Mouse (Mus musculus) spleen, adult 12 weeks (tissue): Measurements from ENCODE around the gene Serpina11.

ENCODE experiments used
- DNase-seq: peaks from one replicate; pipeline ENCODE4 v3.0.0; 2022; ENCODE audit warnings: low spot score

Gene Serpina11

DNA sequence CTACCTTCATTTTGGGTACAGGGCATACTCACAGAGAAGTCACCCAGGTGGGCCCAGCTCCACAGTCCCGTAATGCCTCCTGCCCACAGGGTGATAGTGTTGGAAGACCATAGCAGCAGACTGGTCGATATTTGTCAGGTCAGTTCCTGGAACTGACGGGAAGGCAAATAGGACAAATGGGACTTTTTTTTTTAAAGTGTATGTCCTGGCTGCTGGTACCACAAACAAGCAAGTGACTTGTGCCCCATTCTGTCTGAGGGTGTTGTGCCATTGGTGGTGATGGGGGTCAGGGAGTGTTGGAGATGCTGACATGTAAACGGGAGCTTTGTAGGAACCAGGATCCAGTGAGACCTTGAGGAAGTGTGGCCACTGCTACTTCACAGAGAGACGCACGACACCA lies at the start of gene Serpina11:
TSS of gene Serpina11 (minus strand) at position 101 of the 400 bp plus-strand sequence.
- no peak for DNase-seq

DNA sequence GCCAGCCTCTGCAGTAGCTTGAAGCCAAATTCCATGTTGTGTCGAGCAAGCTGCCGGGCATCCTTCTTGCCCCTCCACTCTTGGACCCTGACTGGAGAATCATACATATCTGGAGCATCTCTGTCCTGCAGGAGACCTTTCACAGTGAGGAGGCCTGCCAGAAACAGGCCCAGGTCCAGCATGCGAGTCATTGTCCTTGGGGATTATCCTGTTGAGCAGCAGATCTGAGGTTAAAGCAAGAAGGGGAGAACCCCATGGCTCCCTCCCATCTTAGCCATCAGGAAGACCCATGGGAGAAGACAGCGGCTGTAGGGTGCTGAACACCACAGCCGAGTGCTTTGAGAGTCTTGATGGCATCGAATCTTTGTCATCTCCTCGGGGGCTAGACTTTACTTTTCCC lies 48.4 kb upstream of the Serpina11 start:
- DNase-seq = no peak

GRCm38 (mm10) chr12:104033752-104034151 lies 44.0 kb upstream of the Serpina11 start:
- DNase-seq = no peak

DNA sequence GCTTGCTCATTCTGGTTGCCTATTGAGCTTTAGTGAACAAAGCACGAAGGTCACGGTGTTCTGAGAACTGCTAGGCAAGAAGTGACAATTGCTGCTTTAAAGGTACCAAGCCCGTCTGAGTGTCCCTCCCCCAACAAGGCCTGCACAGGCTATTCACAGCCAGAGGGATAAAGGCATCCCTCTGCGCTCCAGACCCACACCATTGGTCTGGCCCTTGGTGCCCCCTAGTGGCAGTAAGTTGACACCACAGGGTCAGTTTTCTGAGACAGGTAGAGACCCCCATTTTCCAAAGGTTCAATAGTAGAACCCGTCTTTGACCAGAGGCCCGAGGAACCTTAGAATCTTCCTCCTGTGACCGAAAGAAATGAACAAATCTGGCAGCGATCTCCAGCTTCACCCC lies 40.2 kb upstream of the Serpina11 start:
- DNase-seq = no peak

GRCm38 (mm10) chr12:104015280-104015679 lies 25.5 kb upstream of the Serpina11 start:
- no peak for DNase-seq

GRCm38 (mm10) chr12:104013620-104014019 lies 23.9 kb upstream of the Serpina11 start, which contains the start of gene Serpina9:
Gene Serpina9, minus strand, starts transcription at chr12:104013755.
- no peak for DNase-seq

DNA sequence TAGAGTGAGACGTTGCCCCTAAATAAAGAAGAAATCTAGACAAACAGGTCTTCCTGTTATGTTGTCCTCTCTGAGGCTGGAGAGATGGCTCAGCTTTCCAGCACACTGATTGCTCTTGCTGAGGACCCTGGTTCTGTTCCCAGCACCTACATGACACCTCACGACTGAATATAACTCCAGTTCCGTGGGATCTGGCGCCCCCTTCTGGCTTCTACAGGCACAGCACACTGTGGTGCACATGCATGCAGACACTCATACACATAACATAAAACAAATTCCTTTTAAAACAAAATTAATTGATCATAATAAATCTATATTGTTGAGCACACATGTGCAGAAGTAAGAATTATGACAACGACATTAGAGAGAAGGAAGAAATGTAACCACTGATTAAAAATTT lies 14.9 kb upstream of the Serpina11 start:
- no peak for DNase-seq

DNA sequence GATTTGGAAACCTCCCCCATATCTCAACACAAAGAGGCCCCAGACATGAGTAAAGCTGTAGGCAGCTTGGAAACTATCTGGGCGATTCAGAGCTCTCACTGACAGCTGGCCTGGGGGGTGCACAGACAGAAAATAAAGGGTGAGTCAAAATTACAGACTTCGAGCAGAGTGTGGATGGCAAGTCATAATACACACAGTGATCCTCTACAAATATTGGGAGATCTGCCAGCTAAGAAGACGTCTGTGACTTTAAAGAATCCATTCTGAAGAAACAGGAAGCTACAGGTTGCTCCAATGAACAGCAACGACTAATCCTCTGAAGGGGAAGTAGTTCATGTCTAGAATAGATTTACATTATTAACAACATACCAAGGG lies 13.5 kb upstream of the Serpina11 start:
- no peak for DNase-seq

GRCm38 (mm10) chr12:104002569-104003237 lies 12.9 kb upstream of the Serpina11 start:
- DNase-seq = no peak

GRCm38 (mm10) chr12:104000594-104000993 lies 10.8 kb upstream of the Serpina11 start:
- DNase-seq = no peak

DNA sequence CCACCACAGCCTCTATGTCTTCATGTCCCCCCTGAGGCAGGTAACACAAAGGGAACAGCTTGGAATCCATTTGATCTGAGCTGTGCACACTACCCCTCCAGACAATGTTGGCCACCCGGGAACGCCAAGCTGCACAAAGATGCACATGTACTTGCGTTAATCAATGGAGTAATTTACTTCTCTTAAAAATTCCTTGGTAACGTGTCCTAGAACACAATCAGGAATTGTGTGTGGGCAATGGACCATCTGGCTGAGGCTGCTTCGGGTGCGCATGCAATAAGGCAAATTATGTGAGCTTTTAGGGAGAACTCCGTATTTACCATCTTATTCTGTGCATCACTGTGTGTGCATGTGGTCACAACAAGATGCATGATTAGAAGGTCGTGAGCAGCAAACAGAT lies 9.9 kb upstream of the Serpina11 start:
- no peak for DNase-seq

- no peak for DNase-seq
These were observed 6.8 kb upstream of the Serpina11 start for GRCm38 (mm10) chr12:103996513-103996912.

GRCm38 (mm10) chr12:103995292-103996072 lies 5.7 kb upstream of the Serpina11 start:
- no peak for DNase-seq

DNA sequence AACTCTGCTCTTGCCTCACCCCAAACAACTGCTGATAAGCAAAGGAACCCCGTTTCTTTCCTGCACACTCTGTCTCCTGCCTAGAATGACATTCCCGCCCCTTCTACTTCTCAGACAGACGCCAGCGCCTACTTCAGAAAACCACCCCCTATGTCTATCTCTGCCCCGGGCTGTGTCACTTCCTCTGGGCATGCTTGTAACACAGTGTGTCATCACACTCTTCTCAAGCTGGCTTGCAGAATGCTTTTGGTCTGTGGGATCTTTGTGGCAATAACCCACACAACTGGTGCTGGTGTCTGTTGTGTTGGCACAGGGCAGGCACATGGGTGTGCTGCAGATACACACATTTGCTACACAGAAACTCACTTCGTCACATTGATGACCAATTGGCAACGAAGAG lies 3.2 kb upstream of the Serpina11 start:
- no peak for DNase-seq

GRCm38 (mm10) chr12:103989514-103989767 lies 316 bp downstream of the Serpina11 start:
- no peak for DNase-seq

GRCm38 (mm10) chr12:103988754-103989513 lies 823 bp downstream of the Serpina11 start:
- DNase-seq = no peak

GRCm38 (mm10) chr12:103985868-103986267 lies 3.9 kb downstream of the Serpina11 start:
- DNase-seq = no peak

- no peak for DNase-seq
These were observed 4.8 kb downstream of the Serpina11 start for GRCm38 (mm10) chr12:103984935-103985334.

- DNase-seq = no peak
These were observed 8.0 kb downstream of the Serpina11 start for GRCm38 (mm10) chr12:103981646-103982360.

- no peak for DNase-seq
These were observed 11.5 kb downstream of the Serpina11 start for GRCm38 (mm10) chr12:103978294-103978693.

DNA sequence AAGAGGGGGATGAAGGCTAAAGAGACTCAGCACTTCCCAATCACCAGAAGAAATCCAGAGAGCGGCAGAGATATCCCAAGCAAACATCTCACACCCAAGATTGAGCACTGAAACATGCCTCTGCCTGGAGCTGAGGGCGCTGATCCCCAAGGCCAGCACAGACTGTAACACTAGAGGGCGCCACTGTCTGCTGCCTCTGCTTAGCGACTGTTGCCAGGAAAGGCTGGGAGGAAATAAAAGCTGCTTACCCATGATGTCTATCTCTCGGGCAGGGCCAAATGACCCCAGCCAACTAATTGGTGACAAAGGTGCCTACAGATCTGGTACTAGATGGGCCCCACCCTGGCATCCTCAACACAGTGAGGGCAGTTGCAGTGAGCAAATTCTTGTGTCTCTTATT lies 11.9 kb downstream of the Serpina11 start:
- no peak for DNase-seq

DNA sequence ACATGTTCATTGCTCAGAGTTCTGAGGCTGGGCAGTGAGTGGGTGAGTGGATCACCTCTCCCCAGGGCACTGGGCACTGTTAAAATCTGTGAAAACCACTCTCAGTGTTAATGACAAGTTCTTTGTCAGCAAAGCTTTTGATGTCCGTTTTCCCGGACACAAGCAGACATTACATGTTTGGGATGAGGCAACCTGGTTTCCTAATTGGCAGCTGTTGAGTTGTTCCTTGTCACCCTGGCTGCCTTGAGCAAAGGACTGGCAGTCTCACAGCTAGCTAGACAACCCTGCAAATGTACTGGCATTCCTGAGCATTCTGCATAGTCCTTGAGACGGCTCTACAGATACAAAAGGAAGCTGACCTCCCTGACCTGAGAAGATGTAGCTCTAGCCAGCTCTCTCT lies 12.7 kb downstream of the Serpina11 start:
- no peak for DNase-seq
